Mouse (Mus musculus): ENCODE data around the gene Elp6. TPM values are rescaled to one million over a fixed set of nuclear protein-coding genes. Genes with fewer than 3 reads are reported as not detected.

Gene Elp6
- total and polyA plus RNA-seq, 2 experiments from 2014 or later, result 30.0 to 30.9 TPM

DNA sequence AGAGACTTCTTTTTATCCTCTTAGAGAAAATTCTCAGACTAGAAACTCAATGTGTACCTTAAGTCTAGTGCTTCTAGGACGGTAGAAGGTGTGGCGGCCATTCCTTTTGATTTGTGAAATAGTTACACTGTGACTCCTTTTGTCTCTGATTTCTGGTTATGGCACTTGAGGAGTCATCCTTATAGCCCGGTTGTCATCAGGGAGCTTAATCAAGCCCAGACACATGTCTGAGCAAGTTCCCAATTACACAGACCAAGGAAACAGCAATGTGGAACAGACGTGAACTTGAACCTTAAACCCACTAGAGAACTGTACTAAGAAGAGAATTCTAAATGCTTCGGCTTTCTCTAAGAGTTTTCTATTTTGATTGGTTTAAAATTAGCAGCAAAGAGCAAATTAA is 45.2 kb downstream of the Elp6 start:
- no peaks in the 10 kb centered on the region; the same call in 1 of the 2 replicates for H3K36me3 ChIP-seq (ENCODE audit: insufficient read depth, low read length)
- DNase-seq (ENCODE audit: low spot score), result no peak
- H3K9ac ChIP-seq (replicated peaks; ENCODE audit: low read length), result no peak overlapping the region
- H3K27ac ChIP-seq, result no peak overlapping the region
- H3K4me2 ChIP-seq (ENCODE audit: low read depth, low read length), result no peak overlapping the region
- no peak for ATAC-seq
- WGBS, result 87% methylated on average over 5 of the region's 5 CpGs
- H3K27me3 ChIP-seq (ENCODE audit: insufficient read depth, low read length), result no peaks in the 10 kb centered on the region
- H3K9me3 ChIP-seq (ENCODE audit: low read length), result no peaks in the 10 kb centered on the region
- H3K4me3 ChIP-seq (ENCODE audit: low read length), result no peak overlapping the region
- no peak for TF ChIP-seq CTCF (IDR thresholded peaks at IDR 0.05; ENCODE audit: low read depth)
- no peaks in the 10 kb centered on the region for H3K4me1 ChIP-seq (ENCODE audit: insufficient read depth, low read length)

DNA sequence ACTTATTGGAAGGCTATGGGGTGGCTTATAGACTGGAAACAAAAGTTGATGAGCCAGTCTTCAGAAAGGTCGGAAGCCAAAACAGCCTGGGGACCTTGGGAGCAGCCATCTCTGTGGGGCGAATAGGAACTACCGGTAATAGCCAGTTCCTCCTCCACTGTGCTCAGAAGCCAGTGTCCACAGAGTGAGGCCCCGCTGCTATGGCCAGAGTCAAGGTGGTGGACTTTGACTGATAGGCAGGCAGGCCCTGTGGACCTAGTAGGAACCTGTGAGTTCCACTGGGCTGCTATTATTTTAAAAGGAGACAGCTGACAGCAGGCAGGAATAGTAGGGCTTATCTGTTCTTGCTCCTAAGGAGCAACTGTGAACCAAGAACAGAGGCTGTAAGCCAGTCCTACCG is 45.6 kb downstream of the Elp6 start:
- Histone ChIP-seq H3K4me3 (ENCODE audit: low read length) (no peak overlapping the region), H3K27me3 (ENCODE audit: insufficient read depth, low read length) (no peaks in the 10 kb centered on the region), H3K27ac (no peak overlapping the region), H3K4me2 (ENCODE audit: low read depth, low read length) (no peak overlapping the region), H3K9me3 (ENCODE audit: low read length) (no peaks in the 10 kb centered on the region), H3K9ac (replicated peaks; ENCODE audit: low read length) (no peak overlapping the region), H3K36me3 (ENCODE audit: insufficient read depth, low read length) (peaks cover under 1% of the 10 kb centered on the region; the same call in 1 of the 2 replicates), H3K4me1 (ENCODE audit: insufficient read depth, low read length) (no peaks in the 10 kb centered on the region)
- DNase-seq (ENCODE audit: low spot score) (no peak), ATAC-seq (no peak)
- 87% methylated on average over 5 of the region's 5 CpGs for WGBS
- TF ChIP-seq CTCF (IDR thresholded peaks at IDR 0.05; ENCODE audit: low read depth), result no peak

DNA sequence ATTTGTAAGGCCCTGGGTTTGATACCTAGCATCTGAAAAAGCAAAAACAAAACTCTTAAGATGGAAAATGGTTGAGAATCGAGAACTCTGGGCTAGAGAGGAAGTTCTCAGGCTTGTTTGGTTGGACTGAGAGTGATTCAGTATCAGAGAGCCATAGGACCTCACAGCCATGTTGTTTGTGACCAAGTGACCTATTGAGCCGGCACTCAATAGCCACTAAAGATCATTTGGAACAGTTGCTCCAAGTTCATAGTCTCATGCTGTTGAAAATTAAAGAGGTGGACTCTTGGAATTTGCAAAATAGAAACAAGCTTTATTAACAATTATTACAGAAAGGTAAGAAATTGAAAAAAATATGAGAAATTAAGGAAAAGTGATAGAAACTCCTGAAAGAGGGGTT is 46.4 kb downstream of the Elp6 start:
- H3K4me2 ChIP-seq (ENCODE audit: low read depth, low read length), result no peak overlapping the region
- no peak overlapping the region for H3K4me3 ChIP-seq (ENCODE audit: low read length)
- H3K9ac ChIP-seq (replicated peaks; ENCODE audit: low read length), result no peak overlapping the region
- H3K9me3 ChIP-seq (ENCODE audit: low read length), result no peaks in the 10 kb centered on the region
- H3K27ac ChIP-seq, result no peak overlapping the region
- H3K27me3 ChIP-seq (ENCODE audit: insufficient read depth, low read length), result no peaks in the 10 kb centered on the region
- no peaks in the 10 kb centered on the region for H3K4me1 ChIP-seq (ENCODE audit: insufficient read depth, low read length)
- no peak for DNase-seq (ENCODE audit: low spot score)
- 87% methylated on average over 2 of the region's 2 CpGs for WGBS
- ATAC-seq, result no peak
- peaks cover 7% of the 10 kb centered on the region; the same call in 1 of the 2 replicates for H3K36me3 ChIP-seq (ENCODE audit: insufficient read depth, low read length)
- no peak for TF ChIP-seq CTCF (IDR thresholded peaks at IDR 0.05; ENCODE audit: low read depth)

DNA sequence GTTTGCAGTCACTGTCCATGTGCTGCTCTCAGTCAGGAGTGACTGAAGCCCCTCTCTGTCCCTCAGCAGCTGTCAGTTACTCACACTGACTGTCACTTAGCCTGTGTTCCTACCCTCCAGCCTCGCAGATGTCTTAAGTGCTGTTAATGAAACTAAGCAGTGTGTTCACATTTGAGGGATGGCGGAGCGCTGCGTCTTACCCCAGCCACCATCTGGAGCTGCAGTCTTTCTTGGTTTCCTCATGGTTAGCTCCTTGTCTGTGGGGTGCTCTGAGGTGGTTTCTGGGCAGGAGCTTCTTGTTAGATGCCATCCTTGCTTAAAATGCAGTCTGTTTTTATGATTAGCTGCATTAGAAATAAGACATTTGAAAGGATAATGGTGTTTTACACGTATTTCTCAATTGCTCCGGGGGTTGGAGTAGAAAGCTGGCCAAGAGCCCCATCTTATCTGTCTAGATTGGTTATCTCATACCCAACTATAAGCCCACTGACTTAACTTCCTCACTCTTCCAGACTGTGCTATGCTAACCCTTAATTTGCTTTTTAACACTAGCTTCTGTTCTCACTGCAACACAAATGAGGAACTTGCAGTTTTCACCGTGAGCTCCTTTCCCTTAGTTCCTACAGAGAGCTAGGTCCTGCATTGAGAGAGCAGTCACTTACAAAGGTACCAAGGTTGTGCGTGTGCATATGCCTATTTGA is 47.1 kb downstream of the Elp6 start:
- Histone ChIP-seq H3K4me1 (ENCODE audit: insufficient read depth, low read length) (no peaks in the 10 kb centered on the region), H3K4me3 (ENCODE audit: low read length) (no peak overlapping the region), H3K27me3 (ENCODE audit: insufficient read depth, low read length) (no peaks in the 10 kb centered on the region), H3K9ac (replicated peaks; ENCODE audit: low read length) (no peak overlapping the region), H3K4me2 (ENCODE audit: low read depth, low read length) (no peak overlapping the region), H3K36me3 (ENCODE audit: insufficient read depth, low read length) (peaks cover 11% of the 10 kb centered on the region; the same call in 1 of the 2 replicates), H3K9me3 (ENCODE audit: low read length) (no peaks in the 10 kb centered on the region), H3K27ac (no peak overlapping the region)
- ATAC-seq (no peak), DNase-seq (ENCODE audit: low spot score) (no peak)
- 84% methylated on average over 8 of the region's 8 CpGs for WGBS
- no peak for TF ChIP-seq CTCF (IDR thresholded peaks at IDR 0.05; ENCODE audit: low read depth)

DNA sequence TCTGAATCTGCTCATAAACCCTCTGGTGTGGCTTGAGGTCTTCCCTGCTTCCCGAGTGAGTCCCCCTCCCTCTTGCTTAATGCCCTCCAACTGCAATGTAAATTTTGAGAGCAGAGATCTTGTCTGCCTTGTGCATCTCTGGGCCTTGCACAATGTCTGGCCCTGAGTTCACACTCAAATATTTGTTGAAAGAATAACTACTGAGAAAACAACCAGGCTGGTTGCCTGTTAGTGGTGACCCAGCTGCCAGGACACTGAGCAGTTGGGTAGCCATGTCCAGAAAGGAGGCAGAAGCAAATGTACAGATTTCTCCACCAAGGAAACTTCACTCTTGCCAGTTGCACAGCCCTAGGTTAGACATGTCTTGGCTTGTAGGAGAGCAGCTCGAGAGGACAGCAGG is 53.4 kb downstream of the Elp6 start:
- H3K27ac ChIP-seq, result no peak overlapping the region
- H3K36me3 ChIP-seq (ENCODE audit: insufficient read depth, low read length), result peaks cover 26% of the 10 kb centered on the region; the same call in 1 of the 2 replicates
- H3K4me1 ChIP-seq (ENCODE audit: insufficient read depth, low read length), result no peaks in the 10 kb centered on the region
- DNase-seq (ENCODE audit: low spot score) (no peak), ATAC-seq (no peak)
- H3K9me3 ChIP-seq (ENCODE audit: low read length), result no peaks in the 10 kb centered on the region
- H3K9ac ChIP-seq (replicated peaks; ENCODE audit: low read length), result no peak overlapping the region
- 92% methylated on average over 2 of the region's 2 CpGs for WGBS
- no peak for TF ChIP-seq CTCF (IDR thresholded peaks at IDR 0.05; ENCODE audit: low read depth)
- no peak overlapping the region for H3K4me3 ChIP-seq (ENCODE audit: low read length)
- no peaks in the 10 kb centered on the region for H3K27me3 ChIP-seq (ENCODE audit: insufficient read depth, low read length)
- H3K4me2 ChIP-seq (ENCODE audit: low read depth, low read length), result no peak overlapping the region

DNA sequence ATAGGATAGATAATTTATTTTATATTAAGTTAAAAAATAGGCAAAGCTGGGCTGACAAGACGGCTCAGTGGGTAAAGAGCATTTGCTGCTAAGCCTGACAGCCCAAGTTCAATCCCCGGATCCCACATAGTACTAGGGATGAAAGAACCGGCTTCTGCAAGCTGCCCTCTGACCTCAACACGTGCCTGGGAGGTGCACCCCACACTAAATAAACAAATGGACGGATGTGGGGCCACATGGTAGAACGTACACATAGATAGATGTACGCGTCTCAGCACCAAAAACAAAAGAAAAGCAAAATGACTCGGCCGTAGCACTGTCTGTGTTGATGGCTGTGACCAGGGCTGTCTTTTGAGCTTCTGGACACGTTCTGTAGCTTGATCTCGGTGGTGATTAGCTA is 56.3 kb downstream of the Elp6 start:
- Histone ChIP-seq H3K27ac (no peak overlapping the region), H3K9ac (replicated peaks; ENCODE audit: low read length) (no peak overlapping the region), H3K4me2 (ENCODE audit: low read depth, low read length) (no peak overlapping the region), H3K4me3 (ENCODE audit: low read length) (no peak overlapping the region), H3K9me3 (ENCODE audit: low read length) (no peaks in the 10 kb centered on the region), H3K36me3 (ENCODE audit: insufficient read depth, low read length) (peaks cover 29% of the 10 kb centered on the region; the same call in 1 of the 2 replicates), H3K4me1 (ENCODE audit: insufficient read depth, low read length) (no peaks in the 10 kb centered on the region), H3K27me3 (ENCODE audit: insufficient read depth, low read length) (no peaks in the 10 kb centered on the region)
- no peak for TF ChIP-seq CTCF (IDR thresholded peaks at IDR 0.05; ENCODE audit: low read depth)
- no peak for ATAC-seq
- DNase-seq (ENCODE audit: low spot score), result no peak
- WGBS, result 83% methylated on average over 12 of the region's 12 CpGs

DNA sequence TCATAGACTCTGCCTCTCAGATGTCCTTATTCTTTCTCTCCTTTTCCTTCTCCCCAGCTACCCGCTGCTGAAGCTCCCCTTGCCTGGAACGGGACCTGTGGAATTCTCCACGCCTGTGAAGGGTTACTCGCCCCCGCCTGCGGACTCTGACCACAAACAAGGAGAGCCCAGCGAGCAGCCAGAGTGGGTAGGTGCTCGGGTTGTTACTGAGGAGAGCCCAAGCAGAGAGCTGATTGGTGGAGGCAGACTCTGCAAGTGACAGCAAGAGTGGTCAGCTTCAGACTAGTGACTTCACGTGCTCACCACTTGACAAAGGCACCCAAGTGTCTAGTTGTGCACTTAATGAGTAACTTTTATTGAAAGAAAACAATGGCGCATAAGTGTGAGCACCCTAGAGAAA is 57.4 kb downstream of the Elp6 start:
- 87% methylated on average over 10 of the region's 10 CpGs for WGBS
- Histone ChIP-seq H3K9ac (replicated peaks; ENCODE audit: low read length) (no peak overlapping the region), H3K4me1 (ENCODE audit: insufficient read depth, low read length) (no peaks in the 10 kb centered on the region), H3K4me2 (ENCODE audit: low read depth, low read length) (no peak overlapping the region), H3K27ac (no peak overlapping the region), H3K9me3 (ENCODE audit: low read length) (no peaks in the 10 kb centered on the region), H3K4me3 (ENCODE audit: low read length) (no peak overlapping the region), H3K27me3 (ENCODE audit: insufficient read depth, low read length) (no peaks in the 10 kb centered on the region), H3K36me3 (ENCODE audit: insufficient read depth, low read length) (peaks cover 25% of the 10 kb centered on the region; the same call in 1 of the 2 replicates)
- no peak for TF ChIP-seq CTCF (IDR thresholded peaks at IDR 0.05; ENCODE audit: low read depth)
- ATAC-seq (no peak), DNase-seq (ENCODE audit: low spot score) (no peak)
